8 mouse cellular contexts compared by ENCODE assay signal in the genomic region with DNA sequence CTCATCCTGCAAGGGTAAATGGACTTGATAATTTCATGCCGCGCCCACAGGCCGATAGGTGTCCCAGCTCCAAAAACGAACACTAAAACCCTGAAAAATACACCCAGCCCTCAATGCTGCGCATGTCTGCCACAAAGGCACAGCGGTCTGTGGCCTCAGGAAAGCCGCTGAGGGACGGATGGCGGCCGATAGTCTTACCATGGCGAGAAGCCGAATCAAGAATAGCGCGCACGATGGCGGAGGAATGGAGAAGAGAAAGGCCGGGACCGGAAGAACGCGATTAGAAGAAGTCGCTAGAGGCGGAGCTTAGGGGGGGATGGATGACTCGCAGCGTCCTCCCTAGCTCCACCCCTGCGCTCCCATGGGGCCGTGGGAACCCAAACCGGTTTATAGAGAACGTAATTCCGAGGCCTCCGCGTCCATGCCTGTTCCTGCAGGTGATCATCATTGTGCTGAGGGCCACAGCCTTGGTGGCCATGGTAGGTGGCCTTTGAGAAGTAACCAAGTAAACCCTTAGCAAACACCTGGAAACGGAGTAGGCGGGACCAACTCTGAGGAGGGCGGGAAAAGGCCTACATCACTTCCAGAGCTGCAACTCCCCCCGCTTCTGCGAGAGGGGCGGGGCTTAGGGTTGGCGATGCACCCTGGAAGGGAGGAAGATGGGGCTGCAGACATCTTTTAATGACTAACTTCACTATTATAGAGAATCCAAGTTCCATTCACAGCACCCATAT. TPM values are rescaled to one million over a fixed set of nuclear protein-coding genes. Genes with fewer than 3 reads are reported as not detected.
DNase-seq lines count a peak whose midpoint lies in the region; ATAC-seq lines count a peak whose summit lies in the region.

A gene (minus strand): TSS at position 476 of the 734 bp plus-strand sequence.

- H3K27ac ChIP-seq in hindbrain, embryonic 12.5 days: peak within 1 kb of the TSS; percentile 86

- 19% methylated on average over 38 of the region's 38 CpGs for WGBS in hindbrain, embryonic 12.5 days

- no peaks in the 10 kb centered on the region for H3K9me3 ChIP-seq in hindbrain, embryonic 12.5 days (replicated peaks)

- H3K4me3 ChIP-seq in hindbrain, embryonic 12.5 days: peak within 1 kb of the TSS; percentile 53

- no peaks in the 10 kb centered on the region for H3K27me3 ChIP-seq in hindbrain, embryonic 12.5 days

- peaks cover 10% of the 10 kb centered on the region; the same call in 1 of the 2 replicates for H3K4me1 ChIP-seq in hindbrain, embryonic 12.5 days

- H3K36me3 ChIP-seq in hindbrain, embryonic 12.5 days: peaks cover 8% of the 10 kb centered on the region; the same call in 1 of the 2 replicates

- peak within 1 kb of the TSS; percentile 64 for H3K4me2 ChIP-seq in hindbrain, embryonic 12.5 days (replicated peaks)

- ATAC-seq in hindbrain, embryonic 12.5 days (ENCODE audit: low FRiP score): peak; percentile 96

- DNase-seq in NIH3T3 (ENCODE audit: low read depth): peak; percentile 92
- peak; percentile 90 to 93 for DNase-seq in cerebellum, postnatal 10 days
- peak; percentile 81 to 82 for DNase-seq in frontal cortex, postnatal 10 days (ENCODE audit: low spot score in 2 of 2)
- DNase-seq in layer of hippocampus, postnatal 25 days (ENCODE audit: extremely low spot score in 1 of 2, low spot score in 1 of 2): peak; percentile 56 to 69
- DNase-seq in lung, postnatal 25 days (ENCODE audit: low spot score): peak; percentile 91
- peak; percentile 87 for DNase-seq in retina, embryonic 14.5 days (ENCODE audit: low spot score)
- DNase-seq in thymus, postnatal 4 days: peak; percentile 90

- H3K9ac ChIP-seq in hindbrain, embryonic 12.5 days: peak within 1 kb of the TSS; percentile 73

RNA-seq across cellular contexts. Expression of the gene that starts here (rescaled TPM):
- 388 and 426 TPM in 2 replicates for polyA plus RNA-seq in hindbrain, embryonic 12.5 days (2016; fragmentation: Nextera tagmentation; extraction: Ambion mirVana)
- total RNA-seq in layer of hippocampus, postnatal 25 days (2021): 100 to 1,000 TPM; 227 to 274 TPM

Comparison
In these comparisons a context has a peak if more than half of its experiments do, and no peak if none do; other contexts are left out.
1. Peak in every context shown above with its lines: DNase-seq, ATAC-seq, H3K4me3 ChIP-seq and H3K27ac ChIP-seq.